Mouse (Mus musculus) ES-E14 (cell line): Measurements from ENCODE around the gene Celsr1.

ENCODE experiments used
- CHD2 ChIP-seq: IDR thresholded peaks from 2 replicates; pipeline ENCODE4 v1.6.1; 2014; ENCODE audit warnings: mild to moderate bottlenecking, low read depth, low read length, inconsistent platforms
- HCFC1 ChIP-seq: IDR thresholded peaks from 2 replicates; pipeline ENCODE4 v1.6.1; 2012; ENCODE audit warnings: low read length, inconsistent platforms, borderline replicate concordance; ENCODE audit not compliant: insufficient read depth

GRCm38 (mm10) chr15:85900318-85900717 is 133.3 kb downstream of the Celsr1 start:
- TF ChIP-seq CHD2 (no peak), HCFC1 (no peak)
